Mouse (Mus musculus) myocyte (in vitro differentiated cells): ENCODE measurements around the gene Tdrd7.

Source experiments
- MYOD1 ChIP-seq, 3 experiments: IDR thresholded peaks; one replicate each; pipeline ENCODE4 v1.6.1; 2011; ENCODE audit warnings: control low read depth in 2 of 3, low read depth in 2 of 3, mild to moderate bottlenecking in 2 of 3, moderate library complexity in 1 of 3; ENCODE audit not compliant: insufficient read length in 2 of 3, control insufficient read depth in 1 of 3
- POLR2A ChIP-seq: IDR thresholded peaks from one replicate; pipeline ENCODE4 v1.6.1; 2011; ENCODE audit warnings: low read depth, mild to moderate bottlenecking, control low read depth, moderate library complexity; ENCODE audit not compliant: insufficient read length

- TF ChIP-seq POLR2A = no peak
- TF ChIP-seq MYOD1 (IDR thresholded peaks at IDR 0.05; ENCODE audit: control insufficient read depth in 1 of 3, insufficient read length in 2 of 3, low read depth in 2 of 3) = no peak
Observed at GRCm38 (mm10) chr4:46080261-46080660, 115.1 kb downstream of the Tdrd7 start.
